In the genomic region with DNA sequence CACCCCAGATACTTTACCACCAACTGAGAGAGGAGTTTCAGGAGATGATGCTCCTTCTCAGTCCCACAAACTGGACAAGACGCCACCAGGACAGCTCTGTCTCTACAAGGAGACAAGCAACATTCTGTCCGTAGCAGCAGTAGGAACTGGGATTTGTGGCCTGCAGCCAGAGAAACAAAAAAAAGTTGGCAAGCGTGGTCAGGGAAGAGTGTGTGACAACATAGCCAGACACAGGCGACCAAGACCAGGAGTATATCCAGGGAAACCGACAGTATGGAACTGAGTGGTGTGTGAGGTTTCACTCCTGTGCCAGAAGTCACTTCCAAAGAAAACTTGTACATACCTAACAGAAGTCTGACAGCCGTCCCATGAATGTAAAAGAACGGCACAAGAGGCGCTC, we compare ENCODE assay signal across 9 mouse cellular contexts. TPM values are rescaled to one million over a fixed set of nuclear protein-coding genes. Genes with fewer than 3 reads are reported as not detected.
DNase-seq lines count a peak whose midpoint lies in the region; ATAC-seq lines count a peak whose summit lies in the region.
"Had no signal": no experiment of that assay in that cellular context is flagged by ENCODE, and none has a peak within 500 bp of the region (broad histone marks: within the 10 kb centered on the region; RNA-seq: fewer than 3 reads in every experiment).

No protein-coding gene starts in this region.

- H3K4me1 ChIP-seq in heart, embryonic 10.5 days = 0 out of 2 replicates have a peak, but pooled peaks cover 4% of the 10 kb centered on the region

- H3K4me3 ChIP-seq in heart, embryonic 10.5 days = no peak overlapping the region

- no peaks in the 10 kb centered on the region for H3K27me3 ChIP-seq in heart, embryonic 10.5 days (ENCODE audit: insufficient read depth, poor library complexity, severe bottlenecking)

- no peak overlapping the region for H3K27ac ChIP-seq in heart, embryonic 10.5 days

- no peaks in the 10 kb centered on the region for H3K9me3 ChIP-seq in heart, embryonic 10.5 days

- WGBS in heart, embryonic 10.5 days = 71% methylated on average over 8 of the region's 8 CpGs

- ATAC-seq in erythroblast, adult 5-6 weeks (replicated peaks; ENCODE audit: low FRiP score, poor library complexity, severe bottlenecking) = no peak

- H3K36me3 ChIP-seq in heart, embryonic 10.5 days = peaks cover 17% of the 10 kb centered on the region; the same call in 1 of the 2 replicates

- DNase-seq in heart, adult 11 months = peak; percentile 97
- DNase-seq in heart, embryonic 10.5 days (ENCODE audit: low spot score) = no peak
- DNase-seq in right cerebral cortex, postnatal 14 days = peak; percentile 39
- no peak for DNase-seq in right cerebral cortex, adult 2 months (ENCODE audit: low spot score in 2 of 2)
- peak; percentile 53 for DNase-seq in kidney, postnatal 14 days
- DNase-seq in spleen, postnatal 4 days (ENCODE audit: low spot score in 2 of 2) = no peak
- no peak for DNase-seq in spleen, postnatal 14 days (ENCODE audit: low spot score in 2 of 2)
- DNase-seq: thymus, postnatal 14 days had no signal

RNA-seq across cellular contexts. Expression of a gene that starts 14.5 kb away (rescaled TPM):
- 26.9 and 43.7 TPM in 2 replicates for polyA plus RNA-seq in heart, embryonic 10.5 days (2016; fragmentation: Nextera tagmentation; extraction: Ambion mirVana)
- 0.42 and 0.77 TPM in 2 replicates for total RNA-seq in erythroblast, adult 5-6 weeks (2015; ENCODE audit: low replicate concordance)
- 0.42 and 1.3 TPM in 2 replicates for total RNA-seq in erythroblast, adult 5-6 weeks (2017; ENCODE audit: low replicate concordance)

Comparison
In these comparisons a context has a peak if more than half of its experiments do, and no peak if none do; other contexts are left out.
1. DNase-seq: peak in heart, adult 11 months (single experiment), right cerebral cortex, postnatal 14 days (single experiment) and kidney, postnatal 14 days (single experiment); none in heart, embryonic 10.5 days (single experiment), right cerebral cortex, adult 2 months (0 of 2), spleen, postnatal 4 days (0 of 2) and spleen, postnatal 14 days (0 of 2).